Mouse (Mus musculus) liver, adult 2 months (tissue): ENCODE results near the gene Park7.
A peak's percentile ranks its signal among the peaks of the same experiment; 100 is the strongest.

Source experiments
- CTCF ChIP-seq: fragments of 200-500 bp; IDR thresholded peaks from 2 replicates; pipeline ENCODE4 v1.5.1; 2011; ENCODE audit warnings: low read depth, low read length, control low read depth
- POLR2A ChIP-seq: fragments of 200-500 bp; IDR thresholded peaks from 2 replicates; pipeline ENCODE4 v1.6.1; 2011; ENCODE audit warnings: low read length, control low read depth; ENCODE audit not compliant: insufficient read depth; ENCODE audit errors: extremely low read depth

GRCm38 (mm10) chr4:150914290-150914733 lies at the start of gene Park7, which contains the start of gene Tnfrsf9:
- TF ChIP-seq CTCF (peak; percentile 69), POLR2A (peak; percentile 76)
